Mouse (Mus musculus): ENCODE data around the gene Ggps1. TPM values are rescaled to one million over a fixed set of nuclear protein-coding genes. Genes with fewer than 3 reads are reported as not detected.
"Not testable (repeated sequence)": the region's sequence is repeated elsewhere in the genome, so short reads cannot be mapped to it uniquely, and the experiment has no call there.

Ggps1 gene
- polyA plus RNA-seq, 1 experiment from 2014 or later: 72.3 TPM

- Histone ChIP-seq H3K27ac (replicated peaks) (no peak overlapping the region), H3K27me3 (no peaks in the 10 kb centered on the region), H3K9me3 (no peaks in the 10 kb centered on the region), H3K4me2 (no peak overlapping the region), H3K36me3 (peaks cover 3% of the 10 kb centered on the region; the same call in 1 of the 2 replicates), H3K4me3 (no peak overlapping the region), H3K4me1 (replicated peaks) (peaks cover 13% of the 10 kb centered on the region), H3K9ac (no peak overlapping the region)
- no peak for ATAC-seq (ENCODE audit: low FRiP score, low read depth)
Measured at GRCm38 (mm10) chr13:14034073-14034348, 29.3 kb downstream of the Ggps1 start.

GRCm38 (mm10) chr13:14033309-14034072 lies 29.8 kb downstream of the Ggps1 start:
- no peaks in the 10 kb centered on the region for H3K27me3 ChIP-seq
- WGBS: 92% methylated on average over 5 of the region's 5 CpGs
- H3K9me3 ChIP-seq: no peaks in the 10 kb centered on the region
- peaks cover 6% of the 10 kb centered on the region; the same call in 1 of the 2 replicates for H3K36me3 ChIP-seq
- H3K4me2 ChIP-seq: no peak overlapping the region
- no peak for ATAC-seq (ENCODE audit: low FRiP score, low read depth)
- no peak overlapping the region for H3K4me3 ChIP-seq
- peaks cover 9% of the 10 kb centered on the region for H3K4me1 ChIP-seq (replicated peaks)
- H3K9ac ChIP-seq: no peak overlapping the region
- no peak overlapping the region for H3K27ac ChIP-seq (replicated peaks)

- no peaks in the 10 kb centered on the region for H3K27me3 ChIP-seq
- H3K9ac ChIP-seq: no peak overlapping the region
- no peak for ATAC-seq (ENCODE audit: low FRiP score, low read depth)
- no peak overlapping the region for H3K27ac ChIP-seq (replicated peaks)
- peaks cover 31% of the 10 kb centered on the region for H3K36me3 ChIP-seq
- no peak overlapping the region for H3K4me2 ChIP-seq
- no peaks in the 10 kb centered on the region for H3K9me3 ChIP-seq
- no peak overlapping the region for H3K4me3 ChIP-seq
- no peaks in the 10 kb centered on the region for H3K4me1 ChIP-seq (replicated peaks)
- 96% methylated on average over 6 of the region's 6 CpGs for WGBS
Measured at GRCm38 (mm10) chr13:14026154-14026820, 37.0 kb downstream of the Ggps1 start.

- Histone ChIP-seq H3K36me3 (peaks cover 31% of the 10 kb centered on the region), H3K9me3 (no peaks in the 10 kb centered on the region), H3K4me2 (no peak overlapping the region), H3K4me3 (no peak overlapping the region), H3K9ac (no peak overlapping the region), H3K27me3 (no peaks in the 10 kb centered on the region), H3K27ac (replicated peaks) (no peak overlapping the region), H3K4me1 (replicated peaks) (no peaks in the 10 kb centered on the region)
- WGBS: 87% methylated on average over 6 of the region's 6 CpGs
- no peak for ATAC-seq (ENCODE audit: low FRiP score, low read depth)
Measured at GRCm38 (mm10) chr13:14025554-14025953, 37.7 kb downstream of the Ggps1 start.

DNA sequence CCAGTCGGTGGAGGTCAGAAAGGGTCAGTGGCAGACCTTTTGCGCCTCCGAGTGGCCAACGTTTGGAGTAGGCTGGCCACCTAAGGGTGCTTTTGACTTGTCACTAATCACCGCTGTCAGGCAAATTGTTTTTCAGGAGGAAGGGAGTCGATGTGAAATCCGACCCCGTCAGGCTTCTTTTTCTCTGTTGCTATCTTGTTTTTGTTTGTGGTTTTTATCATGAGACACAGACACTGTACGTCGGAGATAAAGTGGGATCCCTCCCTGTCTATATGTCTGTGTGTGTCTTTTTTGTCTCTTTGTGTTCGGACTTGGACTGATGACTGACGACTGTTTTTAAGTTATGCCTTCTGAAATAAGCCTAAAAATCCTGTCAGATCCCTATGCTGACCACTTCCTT lies 41.9 kb downstream of the Ggps1 start:
- not testable (repeated sequence) for H3K9me3 ChIP-seq; H3K4me3 ChIP-seq; H3K4me2 ChIP-seq; H3K4me1 ChIP-seq (replicated peaks); H3K27me3 ChIP-seq; H3K27ac ChIP-seq (replicated peaks); ATAC-seq (ENCODE audit: low FRiP score, low read depth); H3K9ac ChIP-seq
- 77% methylated on average over 10 of the region's 12 CpGs for WGBS
- peaks cover 30% of the 10 kb centered on the region for H3K36me3 ChIP-seq

DNA sequence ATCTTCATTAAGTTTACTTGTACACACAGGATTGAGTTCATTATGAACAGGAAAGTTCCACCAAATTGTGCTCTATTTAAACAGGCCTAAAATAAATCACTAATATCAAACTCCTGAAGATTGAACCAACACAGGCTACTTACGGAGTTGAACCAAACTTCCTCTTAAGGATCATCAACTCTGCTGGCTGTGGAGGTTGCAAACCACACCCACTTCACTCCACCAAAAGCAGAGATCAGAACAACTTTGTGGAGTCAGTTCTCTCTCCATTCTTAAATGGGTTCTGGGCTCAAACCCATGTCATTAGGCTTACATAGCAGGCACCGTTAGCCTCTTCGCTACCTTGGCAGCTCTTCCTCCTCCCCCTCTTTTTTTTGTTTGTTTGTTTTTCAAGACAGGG lies 44.4 kb downstream of the Ggps1 start:
- no peaks in the 10 kb centered on the region for H3K4me1 ChIP-seq (replicated peaks)
- H3K27ac ChIP-seq (replicated peaks): no peak overlapping the region
- H3K27me3 ChIP-seq: no peaks in the 10 kb centered on the region
- H3K9ac ChIP-seq: no peak overlapping the region
- 95% methylated on average over 3 of the region's 3 CpGs for WGBS
- peaks cover 33% of the 10 kb centered on the region for H3K36me3 ChIP-seq
- H3K9me3 ChIP-seq: no peaks in the 10 kb centered on the region
- no peak overlapping the region for H3K4me2 ChIP-seq
- H3K4me3 ChIP-seq: no peak overlapping the region
- ATAC-seq (ENCODE audit: low FRiP score, low read depth): no peak

GRCm38 (mm10) chr13:14018283-14018682 lies 45.0 kb downstream of the Ggps1 start:
- Histone ChIP-seq H3K4me2 (no peak overlapping the region), H3K27me3 (no peaks in the 10 kb centered on the region), H3K9ac (no peak overlapping the region), H3K9me3 (no peaks in the 10 kb centered on the region), H3K4me1 (replicated peaks) (no peaks in the 10 kb centered on the region), H3K4me3 (no peak overlapping the region), H3K27ac (replicated peaks) (no peak overlapping the region), H3K36me3 (peaks cover 35% of the 10 kb centered on the region)
- no peak for ATAC-seq (ENCODE audit: low FRiP score, low read depth)

DNA sequence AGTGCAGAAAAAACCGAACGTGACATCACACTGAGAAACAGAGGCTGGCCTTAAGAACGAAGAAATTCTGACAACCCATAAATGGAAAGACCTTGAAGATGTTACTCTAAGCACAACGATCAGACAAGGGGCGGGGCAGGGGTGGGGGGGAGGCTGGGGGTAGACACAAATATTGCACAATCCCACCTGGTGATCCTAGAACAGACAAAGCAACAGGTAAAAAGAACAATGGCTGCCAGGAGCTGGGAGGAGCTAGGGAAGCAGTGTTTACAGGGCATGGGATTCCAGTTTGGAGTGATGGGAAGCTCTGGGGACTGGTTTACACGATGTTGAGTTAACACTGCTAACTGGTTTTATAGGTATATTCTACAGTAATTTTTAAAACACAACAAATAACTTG lies 47.7 kb downstream of the Ggps1 start:
- Histone ChIP-seq H3K36me3 (peaks cover 49% of the 10 kb centered on the region), H3K4me1 (replicated peaks) (no peaks in the 10 kb centered on the region), H3K9ac (no peak overlapping the region), H3K4me2 (no peak overlapping the region), H3K4me3 (no peak overlapping the region), H3K9me3 (no peaks in the 10 kb centered on the region), H3K27ac (replicated peaks) (no peak overlapping the region), H3K27me3 (no peaks in the 10 kb centered on the region)
- no peak for ATAC-seq (ENCODE audit: low FRiP score, low read depth)
- 97% methylated on average over 6 of the region's 6 CpGs for WGBS

DNA sequence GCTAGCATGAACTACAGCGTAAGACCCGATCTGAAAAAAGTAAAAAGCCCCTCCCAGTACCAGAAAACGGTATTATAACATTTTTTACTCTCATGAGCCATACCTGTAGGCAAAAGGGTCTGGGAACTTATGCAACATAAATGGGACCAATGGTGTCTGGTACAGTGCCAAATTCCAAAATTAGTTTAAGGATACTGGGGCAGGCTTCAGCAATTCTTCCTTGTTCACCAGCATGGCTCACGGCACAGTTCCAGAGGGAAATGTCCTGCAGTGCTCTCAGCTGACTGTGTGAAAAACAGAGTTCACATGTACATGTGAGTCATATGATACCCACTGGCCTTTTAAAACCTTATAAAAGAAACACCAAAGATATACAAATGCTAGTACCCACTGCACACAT lies 48.7 kb downstream of the Ggps1 start:
- no peaks in the 10 kb centered on the region for H3K9me3 ChIP-seq
- H3K4me2 ChIP-seq: no peak overlapping the region
- WGBS: 93% methylated on average over 4 of the region's 4 CpGs
- no peaks in the 10 kb centered on the region for H3K4me1 ChIP-seq (replicated peaks)
- ATAC-seq (ENCODE audit: low FRiP score, low read depth): no peak
- no peaks in the 10 kb centered on the region for H3K27me3 ChIP-seq
- peaks cover 51% of the 10 kb centered on the region for H3K36me3 ChIP-seq
- no peak overlapping the region for H3K27ac ChIP-seq (replicated peaks)
- no peak overlapping the region for H3K9ac ChIP-seq
- H3K4me3 ChIP-seq: no peak overlapping the region

DNA sequence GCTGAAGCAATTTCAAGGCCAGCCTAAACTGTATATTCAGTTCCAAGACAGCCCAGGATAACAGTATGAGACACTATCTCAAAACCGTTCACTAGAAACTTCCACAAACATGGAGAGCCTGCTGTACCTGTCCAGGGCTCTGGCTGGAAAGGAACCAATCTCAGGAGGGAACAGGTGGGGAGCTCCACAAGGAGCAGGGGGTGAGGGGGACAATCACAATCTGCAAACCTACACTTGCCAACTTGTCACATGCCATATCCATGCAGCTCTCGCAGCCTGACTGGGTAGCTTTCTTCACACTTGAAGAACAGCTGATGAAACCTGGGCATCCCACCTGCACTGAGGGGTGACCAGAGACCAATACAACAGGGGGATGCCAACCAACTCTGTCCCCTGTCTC lies 49.3 kb downstream of the Ggps1 start:
- H3K36me3 ChIP-seq: peaks cover 52% of the 10 kb centered on the region

DNA sequence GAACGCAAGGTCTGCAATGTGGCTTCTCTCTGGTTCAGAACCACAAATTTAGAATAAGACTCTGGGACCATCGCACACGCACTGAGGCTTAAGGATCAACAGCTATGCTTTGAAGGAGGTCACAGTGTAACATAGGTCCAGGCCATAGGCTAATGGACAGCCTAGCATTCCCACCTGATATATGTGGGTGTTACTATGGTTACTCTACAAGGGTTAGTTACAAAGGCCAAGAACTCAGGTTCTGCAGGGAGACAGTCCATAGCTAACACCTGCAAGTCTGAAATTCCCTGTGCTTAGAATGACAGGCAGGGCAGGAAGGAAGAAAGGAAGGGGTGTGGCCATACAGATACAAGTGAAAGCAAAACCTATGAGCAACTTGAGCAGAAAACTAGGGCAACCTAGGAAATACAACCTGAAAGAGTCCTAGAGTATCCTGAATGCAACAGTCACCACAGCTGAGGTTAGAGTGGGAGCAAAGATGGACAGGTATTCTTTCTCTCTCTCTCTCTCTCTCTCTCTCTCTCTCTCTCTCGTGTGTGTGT lies 51.8 kb downstream of the Ggps1 start:
- Histone ChIP-seq H3K4me3 (no peak overlapping the region), H3K27ac (replicated peaks) (no peak overlapping the region), H3K9me3 (no peaks in the 10 kb centered on the region), H3K36me3 (peaks cover 41% of the 10 kb centered on the region), H3K4me1 (replicated peaks) (no peaks in the 10 kb centered on the region), H3K9ac (no peak overlapping the region), H3K4me2 (no peak overlapping the region), H3K27me3 (no peaks in the 10 kb centered on the region)
- WGBS: 91% methylated on average over 4 of the region's 4 CpGs
- ATAC-seq (ENCODE audit: low FRiP score, low read depth): no peak

More for the DNA sequence above, 49.3 kb downstream of the Ggps1 start:
- no peak overlapping the region for H3K4me2 ChIP-seq
- H3K27me3 ChIP-seq: no peaks in the 10 kb centered on the region
- 94% methylated on average over 2 of the region's 2 CpGs for WGBS
- no peak overlapping the region for H3K9ac ChIP-seq
- no peak overlapping the region for H3K27ac ChIP-seq (replicated peaks)
- no peak overlapping the region for H3K4me3 ChIP-seq
- no peak for ATAC-seq (ENCODE audit: low FRiP score, low read depth)
- no peaks in the 10 kb centered on the region for H3K9me3 ChIP-seq
- H3K4me1 ChIP-seq (replicated peaks): no peaks in the 10 kb centered on the region

- H3K4me2 ChIP-seq: no peak overlapping the region
- no peaks in the 10 kb centered on the region for H3K27me3 ChIP-seq
- no peaks in the 10 kb centered on the region for H3K4me1 ChIP-seq (replicated peaks)
- peaks cover 66% of the 10 kb centered on the region for H3K36me3 ChIP-seq
- 62% methylated on average over 2 of the region's 2 CpGs for WGBS
- no peaks in the 10 kb centered on the region for H3K9me3 ChIP-seq
- H3K27ac ChIP-seq (replicated peaks): no peak overlapping the region
- no peak for ATAC-seq (ENCODE audit: low FRiP score, low read depth)
- H3K9ac ChIP-seq: no peak overlapping the region
- H3K4me3 ChIP-seq: no peak overlapping the region
Measured at GRCm38 (mm10) chr13:14006056-14006455, 57.2 kb downstream of the Ggps1 start.
